Mouse (Mus musculus) CH12.LX (cell line): Measurements from ENCODE around the gene Grin2a. TPM values are rescaled to one million over a fixed set of nuclear protein-coding genes. Genes with fewer than 3 reads are reported as not detected.

ENCODE experiments used
- DNase-seq: peaks from one replicate; pipeline ENCODE4 v3.0.0-alpha.2; 2013; ENCODE audit errors: extremely low read depth
- H3K27ac ChIP-seq: 2 replicates; pipeline ENCODE4 v1.5.1; 2012; ENCODE audit warnings: low read depth, mild to moderate bottlenecking, control low read depth, moderate library complexity; ENCODE audit not compliant: insufficient read depth
- H3K27me3 ChIP-seq: replicated peaks from 2 replicates; pipeline ENCODE3; 2012; ENCODE audit warnings: inconsistent platforms
- H3K36me3 ChIP-seq, 2 experiments: replicated peaks in 1 of 2; 2 replicates each; pipeline versions ENCODE3 to v1.6.1; 2012; ENCODE audit warnings: inconsistent platforms in 1 of 2, low read length in 1 of 2, mild to moderate bottlenecking in 1 of 2, mixed read lengths in 1 of 2, moderate library complexity in 1 of 2; ENCODE audit not compliant: control insufficient read depth in 1 of 2, insufficient read depth in 1 of 2
- H3K4me1 ChIP-seq, 2 experiments: 2 replicates each; pipeline ENCODE4 v1.6.1; 2012; ENCODE audit warnings: inconsistent platforms in 1 of 2, moderate library complexity in 1 of 2; ENCODE audit not compliant: insufficient read depth in 2 of 2, control insufficient read depth in 1 of 2
- H3K4me2 ChIP-seq: 2 replicates; pipeline ENCODE4 v1.6.1; 2012; ENCODE audit warnings: low read depth, mild to moderate bottlenecking, control low read depth; ENCODE audit not compliant: poor library complexity, insufficient read depth, severe bottlenecking
- H3K4me3 ChIP-seq, 3 experiments: fragments of 150-350 bp in 1 of 3; sonication (generic) in 1 of 3; replicated peaks in 1 of 3; 2 replicates each; pipeline versions ENCODE3 to v1.5.1; 2011 to 2012; ENCODE audit warnings: low read depth in 2 of 3, low read length in 2 of 3, mild to moderate bottlenecking in 2 of 3, moderate library complexity in 2 of 3, control low read depth in 1 of 3, improper control_type of control experiment in 1 of 3, inconsistent platforms in 1 of 3, mixed read lengths in 1 of 3; ENCODE audit not compliant: poor library complexity in 1 of 3
- H3K79me2 ChIP-seq: replicated peaks from 2 replicates; pipeline ENCODE4 v1.6.1; 2012; ENCODE audit warnings: mild to moderate bottlenecking, moderate library complexity; ENCODE audit not compliant: control insufficient read depth, poor library complexity, insufficient read depth, severe bottlenecking; ENCODE audit errors: extremely low read depth
- H3K9ac ChIP-seq: 2 replicates; pipeline ENCODE4 v1.6.1; 2012; ENCODE audit warnings: low read depth, mild to moderate bottlenecking, control low read depth, moderate library complexity; ENCODE audit not compliant: insufficient read depth
- H3K9me3 ChIP-seq: replicated peaks from 2 replicates; pipeline ENCODE3; 2012; ENCODE audit warnings: low read length, inconsistent platforms, mixed read lengths
- BHLHE40 ChIP-seq: IDR thresholded peaks from 2 replicates; pipeline ENCODE4 v1.6.1; 2011; ENCODE audit warnings: mild to moderate bottlenecking, low read depth, low read length, improper control_type of control experiment
- CHD1 ChIP-seq: IDR thresholded peaks from 2 replicates; pipeline ENCODE4 v1.6.1; 2012; ENCODE audit warnings: low read depth, low read length, improper control_type of control experiment, inconsistent platforms
- CHD2 ChIP-seq: IDR thresholded peaks from 2 replicates; pipeline ENCODE4 v1.6.1; 2011; ENCODE audit warnings: low read length, improper control_type of control experiment
- E2F4 ChIP-seq: IDR thresholded peaks from 2 replicates; pipeline ENCODE4 v1.6.1; 2011; ENCODE audit warnings: low read depth, low read length, improper control_type of control experiment; ENCODE audit not compliant: insufficient replicate concordance
- ELF1 ChIP-seq: IDR thresholded peaks from 2 replicates; pipeline ENCODE4 v1.6.1; 2014; ENCODE audit warnings: low read depth, mild to moderate bottlenecking, inconsistent platforms, low read length, improper control_type of control experiment
- ETS1 ChIP-seq: conservative IDR thresholded peaks from 2 replicates; pipeline ENCODE4 v1.6.1; 2012; ENCODE audit warnings: low read depth, mild to moderate bottlenecking, inconsistent platforms, low read length, improper control_type of control experiment, moderate library complexity
- IRF4 ChIP-seq: IDR thresholded peaks from 2 replicates; pipeline ENCODE4 v1.6.1; 2014; ENCODE audit warnings: low read depth, mild to moderate bottlenecking, inconsistent platforms, low read length, improper control_type of control experiment
- JUN ChIP-seq: IDR thresholded peaks from 2 replicates; pipeline ENCODE4 v1.6.1; 2011; ENCODE audit warnings: low read depth, mild to moderate bottlenecking, low read length, improper control_type of control experiment, moderate library complexity; ENCODE audit not compliant: insufficient read depth
- JUND ChIP-seq: conservative IDR thresholded peaks from 2 replicates; pipeline ENCODE4 v1.6.1; 2011; ENCODE audit warnings: low read depth, low read length, improper control_type of control experiment
- MAFK ChIP-seq: IDR thresholded peaks from 2 replicates; pipeline ENCODE4 v1.6.1; 2011; ENCODE audit warnings: low read length, improper control_type of control experiment; ENCODE audit not compliant: insufficient replicate concordance
- NELFE ChIP-seq: IDR thresholded peaks from 2 replicates; pipeline ENCODE4 v1.6.1; 2011; ENCODE audit warnings: low read depth, low read length, improper control_type of control experiment
- PAX5 ChIP-seq: IDR thresholded peaks from 2 replicates; pipeline ENCODE4 v1.6.1; 2012; ENCODE audit warnings: low read length, inconsistent platforms, mixed read lengths
- TBP ChIP-seq: conservative IDR thresholded peaks from 2 replicates; pipeline ENCODE4 v1.6.1; 2011; ENCODE audit warnings: low read depth, low read length, improper control_type of control experiment
- TCF12 ChIP-seq: IDR thresholded peaks from 2 replicates; pipeline ENCODE4 v1.6.1; 2014; ENCODE audit warnings: low read depth, mild to moderate bottlenecking, inconsistent platforms, low read length, improper control_type of control experiment
- ZKSCAN1 ChIP-seq: IDR thresholded peaks from 2 replicates; pipeline ENCODE4 v1.6.1; 2012; ENCODE audit warnings: low read depth, inconsistent platforms, low read length, improper control_type of control experiment, borderline replicate concordance
- ZNF384 ChIP-seq: IDR thresholded peaks from 2 replicates; pipeline ENCODE4 v1.6.1; 2012; ENCODE audit warnings: low read depth, low read length, improper control_type of control experiment, inconsistent platforms
- dilution Hi-C: fragments of 300-500 bp; cut with MboI; formaldehyde crosslinking; loops from 2 replicates; pipeline ENCODE4 v1.14.3; 2020; ENCODE audit warnings: low sequenced_read_pairs; ENCODE audit not compliant: extremely low pct_unique_long_range_greater_than_20kb, extremely low pct_ligation_motif_present
- in situ Hi-C: fragments of 300-500 bp; cut with MboI; formaldehyde crosslinking; loops from 3 replicates; pipeline ENCODE4 v1.14.3; 2019; ENCODE audit warnings: low sequenced_read_pairs, low pct_ligation_motif_present, low pct_unique_long_range_greater_than_20kb, mixed read lengths
- polyA plus RNA-seq: library from polyadenylated mRNA; unstranded; fragments of >175 nt; gene quantifications from 2 replicates; pipeline ENCODE4 v1.2.1, GENCODE M21; 2012; ENCODE audit warnings: low read depth; ENCODE audit not compliant: insufficient read length
- total RNA-seq, 2 experiments: library from RNA; depleted of rRNA; stranded (reverse); fragments of 300-350 nt in 1 of 2; fragments of >200 nt in 1 of 2; gene quantifications; 2 replicates each; pipeline ENCODE4 v1.2.3; 2012 to 2014

The Grin2a gene
- total and polyA plus RNA-seq, 3 experiments, result not detected

- DNase-seq, result no peak
- no peaks in the 10 kb centered on the region for H3K79me2 ChIP-seq
- H3K27me3 ChIP-seq, result peaks cover 12% of the 10 kb centered on the region
- TF ChIP-seq JUN (no peak), TCF12 (no peak), PAX5 (no peak)
- H3K9me3 ChIP-seq, result no peaks in the 10 kb centered on the region
- no peak overlapping the region for H3K4me2 ChIP-seq
- in situ Hi-C loops (no loop called here), dilution Hi-C loops (no loop called here)
- H3K36me3 ChIP-seq, result no peaks in the 10 kb centered on the region
- H3K4me1 ChIP-seq, result peaks cover 0 to 4% of the 10 kb centered on the region in 2 experiments; a peak in 2 of 4 replicates
- H3K27ac ChIP-seq, result no peak overlapping the region
- no peak overlapping the region for H3K9ac ChIP-seq
- no peak overlapping the region for H3K4me3 ChIP-seq
These were observed 10.3 kb downstream of the Grin2a start for GRCm38 (mm10) chr16:9985041-9985440.

GRCm38 (mm10) chr16:9980641-9981040 lies 14.7 kb downstream of the Grin2a start:
- in situ Hi-C loops, result no loop called here
- H3K9me3 ChIP-seq, result no peaks in the 10 kb centered on the region
- no peak overlapping the region for H3K9ac ChIP-seq
- TF ChIP-seq ZNF384, result no peak
- no peak for TF ChIP-seq CHD2
- no peak for TF ChIP-seq BHLHE40
- no peak for TF ChIP-seq ETS1
- no peak for TF ChIP-seq IRF4
- TF ChIP-seq ELF1, result no peak
- no peak for TF ChIP-seq ZKSCAN1
- no peak for TF ChIP-seq CHD1
- no peak for TF ChIP-seq JUND
- no peak for TF ChIP-seq TCF12
- no peak for TF ChIP-seq E2F4
- TF ChIP-seq TBP, result no peak
- no peak for TF ChIP-seq PAX5
- TF ChIP-seq NELFE, result no peak
- TF ChIP-seq MAFK, result no peak
- TF ChIP-seq, all 38 proteins: peak for 0
- Histone ChIP-seq H3K4me3 (no peak overlapping the region), H3K4me1 (peaks cover 0 to 4% of the 10 kb centered on the region in 2 experiments; a peak in 2 of 4 replicates), H3K27me3 (peaks cover 2% of the 10 kb centered on the region), H3K36me3 (no peaks in the 10 kb centered on the region), H3K27ac (no peak overlapping the region), H3K4me2 (no peak overlapping the region), H3K79me2 (no peaks in the 10 kb centered on the region)
- dilution Hi-C loops, result no loop called here
- no peak for DNase-seq
